Mouse (Mus musculus) heart, postnatal 36 days (tissue): ENCODE results near the gene Micall1. TPM values are rescaled to one million over a fixed set of nuclear protein-coding genes. Genes with fewer than 3 reads are reported as not detected.
A peak's percentile ranks its signal among the peaks of the same experiment; 100 is the strongest.

ENCODE experiments used
- DNase-seq, 2 experiments: peaks; one replicate each; pipeline ENCODE4 v3.0.0; 2021 to 2022
- intact Hi-C: fragments of 180-260 bp; cut with DNase I; formaldehyde crosslinking; loops from one replicate; pipeline ENCODE4 v1.15.1; 2025
- total RNA-seq, 2 experiments: library from RNA; stranded (reverse); gene quantifications; 2 replicates each; pipeline ENCODE4 v1.2.3; 2021

Micall1 gene
- total RNA-seq, 2 experiments from 2014 or later, result 39.0 to 50.1 TPM

DNA sequence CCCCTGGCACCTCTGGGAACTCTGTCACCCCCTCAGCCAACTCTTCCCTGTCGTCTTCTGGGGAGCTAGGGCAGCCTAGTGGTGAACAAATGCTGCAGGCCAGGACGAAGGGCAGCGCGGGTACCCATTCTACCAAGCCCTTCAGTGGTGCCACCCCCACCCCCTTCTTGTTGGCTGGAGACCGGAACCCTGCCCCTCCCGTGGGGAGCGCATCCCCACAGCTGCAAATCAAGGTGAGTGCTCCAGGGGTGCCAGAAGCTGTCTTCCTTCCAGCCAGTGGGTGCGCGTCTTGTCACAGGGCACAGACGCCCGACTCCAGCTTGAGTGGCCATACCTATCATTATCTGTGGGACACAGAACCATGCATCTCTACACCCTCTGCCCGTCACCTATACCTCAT is 18.4 kb downstream of the Micall1 start:
- intact Hi-C loops, result loop anchor here (2.0 kb wide), 2 partner anchors 22 to 34 kb away; no protein-coding TSS in a partner anchor
- DNase-seq, result no peak

GRCm38 (mm10) chr15:79128208-79128607 is 19.5 kb downstream of the Micall1 start:
- no peak for DNase-seq
- intact Hi-C loops, result no loop called here

- intact Hi-C loops, result no loop called here
- no peak for DNase-seq
These were observed 20.6 kb downstream of the Micall1 start for GRCm38 (mm10) chr15:79129311-79129710.

- intact Hi-C loops, result no loop called here
- no peak for DNase-seq
These were observed 22.1 kb downstream of the Micall1 start for GRCm38 (mm10) chr15:79130782-79131181.

GRCm38 (mm10) chr15:79131442-79131841 is 22.7 kb downstream of the Micall1 start:
- intact Hi-C loops, result no loop called here
- peak; percentile 75 to 78 for DNase-seq

- DNase-seq, result peak in 1 of 2 experiments; percentile 46
- intact Hi-C loops, result no loop called here
These were observed 24.5 kb downstream of the Micall1 start for GRCm38 (mm10) chr15:79133191-79133661.

GRCm38 (mm10) chr15:79134496-79135270 is 26.0 kb downstream of the Micall1 start:
- intact Hi-C loops, result no loop called here
- no peak for DNase-seq

DNA sequence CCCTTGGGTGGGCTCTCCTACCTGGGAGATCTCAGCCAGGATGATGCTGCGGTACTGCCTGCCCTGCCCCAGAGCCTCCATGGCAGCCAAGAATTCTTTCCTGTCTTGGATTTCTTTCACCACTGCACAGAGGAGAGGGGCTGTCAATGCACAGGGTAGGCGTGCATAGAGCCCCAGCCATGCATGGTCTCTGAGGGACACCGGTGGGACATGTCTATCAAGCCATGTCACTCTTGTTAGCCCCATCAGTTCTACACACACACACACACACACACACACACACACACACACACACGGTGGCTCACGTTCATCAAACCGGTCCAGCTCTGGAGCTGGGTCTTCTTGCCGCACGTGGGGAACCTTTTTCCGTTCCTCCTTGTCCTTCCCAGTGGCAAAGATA is 26.6 kb downstream of the Micall1 start:
- intact Hi-C loops, result no loop called here
- DNase-seq, result no peak

DNA sequence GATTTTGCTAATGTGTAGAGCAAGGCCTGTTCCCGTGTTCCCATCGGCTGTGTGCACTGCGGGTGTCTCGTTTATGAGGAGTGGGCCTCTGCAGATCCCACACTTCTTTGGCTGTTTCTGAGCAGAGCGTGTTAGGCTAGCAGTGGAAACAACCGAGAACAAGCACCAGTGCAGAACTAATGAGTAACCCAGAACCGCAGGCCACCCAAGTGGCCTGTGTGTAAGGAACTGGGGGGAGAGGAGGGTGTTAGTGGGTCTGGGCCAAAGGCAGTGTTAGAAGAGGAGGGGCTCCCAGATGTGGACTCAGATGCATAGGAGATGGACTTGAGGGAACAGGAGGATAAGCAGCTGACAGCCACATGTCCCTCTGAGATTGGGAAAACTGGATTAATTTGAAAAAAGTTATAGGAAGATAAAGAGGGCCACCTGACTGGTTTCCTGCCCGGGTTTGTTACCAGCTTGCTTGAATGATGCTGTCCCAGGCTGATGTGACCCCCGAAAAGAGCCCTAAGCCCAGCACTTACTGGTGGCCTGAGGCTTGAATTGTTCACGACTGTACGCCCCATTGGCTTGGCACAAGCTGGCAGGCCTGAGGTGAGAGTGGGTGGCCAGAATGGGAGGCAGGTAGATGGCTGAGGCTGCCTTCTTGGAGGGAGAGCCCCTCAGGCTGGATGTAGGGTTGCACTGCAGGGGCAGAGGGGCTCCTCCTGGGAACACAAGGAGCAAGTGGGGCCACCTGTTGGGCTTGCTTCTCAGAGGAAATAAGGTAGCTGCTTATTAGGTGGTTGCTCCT is 27.3 kb downstream of the Micall1 start:
- intact Hi-C loops, result no loop called here
- no peak for DNase-seq

GRCm38 (mm10) chr15:79139640-79140039 is 30.9 kb downstream of the Micall1 start:
- DNase-seq, result no peak
- intact Hi-C loops, result no loop called here

DNA sequence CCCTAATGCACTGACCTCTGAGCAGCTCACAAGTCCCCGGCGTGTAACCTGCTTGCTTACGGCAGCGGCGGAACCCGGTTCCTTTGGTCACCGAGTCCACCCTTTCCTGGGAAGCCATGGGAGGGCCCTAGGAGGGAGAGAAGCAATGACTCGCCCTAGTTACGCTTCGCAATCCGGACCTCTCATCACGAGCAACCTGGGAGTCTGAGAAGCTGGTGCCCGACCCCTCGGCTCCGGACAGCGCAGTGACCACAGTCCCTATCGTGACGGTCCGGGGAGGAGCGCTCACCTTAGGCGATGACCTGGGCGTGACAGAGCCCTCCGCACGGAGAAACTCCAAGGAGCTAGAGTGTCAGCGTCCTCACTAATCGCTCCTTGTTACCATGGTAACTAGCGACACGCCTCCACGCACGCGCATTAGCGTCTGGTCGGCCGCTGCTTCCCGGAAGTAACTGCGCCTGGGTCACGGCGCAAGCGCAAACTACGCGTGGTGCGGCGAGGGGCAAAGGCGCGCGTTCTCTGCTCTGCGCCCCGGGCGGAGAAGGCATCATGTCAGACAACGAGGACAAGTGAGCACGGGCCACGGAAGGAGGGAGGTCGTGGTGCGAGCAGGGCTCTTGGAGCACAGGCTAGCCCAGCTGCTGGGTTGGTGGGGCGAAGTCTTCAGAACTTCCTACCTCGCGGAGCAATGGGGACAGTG is 32.3 kb downstream of the Micall1 start, which contains the start of the genes Polr2f and 1700088E04Rik:
Polr2f (plus strand) TSS at position 144 of the 700 bp plus-strand sequence.
1700088E04Rik (minus strand) TSS at position 388 of the 700 bp plus-strand sequence.
- peak; percentile 95 to 96 for DNase-seq
- intact Hi-C loops, result no loop called here

DNA sequence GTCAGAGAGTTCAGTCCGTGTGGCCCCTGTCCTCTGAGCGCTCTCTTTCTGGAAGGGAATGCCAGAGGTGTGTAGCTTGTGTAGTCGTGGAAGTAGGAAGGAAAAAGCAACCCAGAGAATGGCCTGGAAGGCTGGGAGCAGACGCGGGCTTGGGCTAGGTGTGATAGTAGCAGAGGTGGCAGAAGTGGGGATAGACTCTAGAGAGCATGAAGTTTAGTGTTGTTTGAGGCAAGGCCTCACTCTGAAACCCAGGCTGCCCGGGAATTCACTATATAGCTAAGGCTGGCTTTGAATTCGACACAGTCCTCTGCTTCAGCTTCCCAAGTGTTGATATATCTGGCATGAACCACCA is 32.8 kb downstream of the Micall1 start:
- intact Hi-C loops, result no loop called here
- no peak for DNase-seq

GRCm38 (mm10) chr15:79143316-79143715 is 34.6 kb downstream of the Micall1 start:
- no peak for DNase-seq
- intact Hi-C loops, result no loop called here

- intact Hi-C loops, result no loop called here
- no peak for DNase-seq
These were observed 35.3 kb downstream of the Micall1 start for GRCm38 (mm10) chr15:79144021-79144420.

DNA sequence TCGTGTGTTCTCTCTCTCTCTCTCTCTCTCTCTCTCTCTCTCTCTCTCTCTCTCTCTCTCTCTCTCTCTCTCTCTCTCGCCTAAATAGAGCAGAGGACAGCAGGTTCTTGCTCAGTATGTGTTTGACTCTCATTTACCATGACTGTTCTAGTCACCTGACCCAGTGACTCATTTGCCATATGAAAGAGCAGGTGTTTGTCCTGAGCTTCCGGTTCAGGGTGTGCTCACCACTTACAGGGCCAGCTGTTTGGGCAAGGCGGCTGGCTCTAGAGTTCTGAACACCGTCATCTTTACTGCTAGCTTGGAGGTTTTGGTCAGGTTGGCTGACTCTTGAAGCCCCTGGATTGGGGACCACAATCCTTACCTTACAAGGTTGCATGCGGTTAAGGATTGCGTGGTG is 36.8 kb downstream of the Micall1 start:
- intact Hi-C loops, result no loop called here

GRCm38 (mm10) chr15:79148533-79148932 is 39.8 kb downstream of the Micall1 start:
- peak; percentile 82 to 89 for DNase-seq
- intact Hi-C loops, result loop anchor here (1.0 to 2.0 kb wide), 3 partner anchors 22 to 110 kb away; no protein-coding TSS in a partner anchor

More for the DNA sequence above, 36.8 kb downstream of the Micall1 start:
- no peak for DNase-seq

GRCm38 (mm10) chr15:79151881-79152280 is 43.2 kb downstream of the Micall1 start:
- no peak for DNase-seq
- intact Hi-C loops, result no loop called here

DNA sequence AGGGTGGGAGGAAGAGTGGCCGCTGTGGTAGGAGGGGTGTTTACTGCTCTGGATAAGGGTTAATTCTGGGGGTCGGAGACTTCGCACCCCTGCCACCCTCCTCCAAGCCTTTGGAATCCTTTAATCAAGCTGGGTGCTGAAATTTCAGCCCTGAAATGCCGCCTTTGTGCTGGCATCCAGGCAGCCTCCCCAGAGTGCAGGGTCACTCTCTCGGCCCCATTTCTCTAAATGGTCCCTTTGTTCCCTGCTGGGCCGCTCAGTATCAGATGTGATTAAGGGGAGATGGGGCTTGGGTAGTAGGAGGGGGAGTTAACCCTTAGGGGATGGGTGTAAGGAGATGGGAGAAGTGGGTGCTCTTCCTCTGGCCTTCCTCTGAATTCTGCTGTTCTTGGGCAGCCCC is 44.0 kb downstream of the Micall1 start:
- no peak for DNase-seq
- intact Hi-C loops, result no loop called here

- no peak for DNase-seq
- intact Hi-C loops, result no loop called here
These were observed 46.9 kb downstream of the Micall1 start for GRCm38 (mm10) chr15:79155572-79155971.

GRCm38 (mm10) chr15:79162301-79162700 is 53.6 kb downstream of the Micall1 start:
- intact Hi-C loops, result no loop called here
- no peak for DNase-seq

GRCm38 (mm10) chr15:79162822-79163221 is 54.1 kb downstream of the Micall1 start:
- intact Hi-C loops, result no loop called here

More at GRCm38 (mm10) chr15:79162822-79163221, 54.1 kb downstream of the Micall1 start:
- no peak for DNase-seq
